Mouse (Mus musculus) Patski (cell line): ENCODE results near the gene 1700123O20Rik. TPM values are rescaled to one million over a fixed set of nuclear protein-coding genes. Genes with fewer than 3 reads are reported as not detected.

Experiments used
- ATAC-seq: fragments of 100-300 bp; one replicate; pipeline ENCODE4 v1.8.0; 2021
- CTCF ChIA-PET: fragments of 350-600 bp; sonication (Branson Sonifier 250); formaldehyde crosslinking; loops from one replicate; lab custom pipeline; 2022; ENCODE audit warnings: inconsistent platforms; lab: Charles Lee
- POLR2A ChIA-PET: fragments of 350-600 bp; sonication (Branson Sonifier 250); formaldehyde crosslinking; loops from one replicate; lab custom pipeline; 2022; ENCODE audit warnings: antibody characterized with exemption, inconsistent platforms; lab: Charles Lee
- DNase-seq: peaks from one replicate; pipeline ENCODE4 v3.0.0-alpha.2; 2011; ENCODE audit warnings: low read depth, low spot score
- H3K27me3 ChIP-seq: fragments of 371-371 bp; one replicate; pipeline ENCODE4 v1.5.1; 2021
- CTCF ChIP-seq: fragments of 100-300 bp; IDR thresholded peaks from one replicate; pipeline ENCODE4 v1.5.1; 2021
- in situ Hi-C: fragments of 300-500 bp; cut with MboI; formaldehyde crosslinking; loops from 3 replicates; pipeline ENCODE4 v1.11.1; 2018; ENCODE audit warnings: low pct_unique_long_range_greater_than_20kb, mixed read lengths
- polyA plus RNA-seq: library from polyadenylated mRNA; unstranded; gene quantifications from one replicate; pipeline ENCODE4 v1.2.3, GENCODE M21; 2021

The 1700123O20Rik gene
- polyA plus RNA-seq, 1 experiment from 2014 or later: 69.8 TPM

DNA sequence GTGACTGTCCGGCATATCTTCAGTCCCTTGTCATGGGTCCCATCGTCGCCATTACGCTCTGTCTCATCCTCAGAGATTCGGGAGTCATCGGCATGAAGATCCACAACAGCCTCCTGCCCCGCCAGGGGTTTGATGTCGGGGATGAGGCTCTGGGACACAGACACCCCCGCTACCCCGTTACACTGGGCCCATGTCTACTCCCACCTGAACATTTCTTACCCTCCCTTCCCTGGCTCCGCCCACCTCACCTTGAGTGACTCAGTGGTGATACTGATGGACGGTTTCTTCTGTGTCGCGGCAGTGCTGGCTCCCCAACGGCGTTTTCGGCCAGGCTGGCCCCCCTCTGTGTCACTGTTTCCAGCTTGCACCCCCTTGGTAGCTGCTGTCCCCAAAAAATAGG lies 39.6 kb upstream of the 1700123O20Rik start:
- DNase-seq (no peak), ATAC-seq (no peak)
- H3K27me3 ChIP-seq: no peaks in the 10 kb centered on the region
- ChIA-PET POLR2A (no interaction called here), CTCF (interaction anchor here (1.0 to 1.4 kb wide), 3 partner anchors 41 to 94 kb away, joined by 3 read pairs; no protein-coding TSS in a partner anchor)
- no peak for TF ChIP-seq CTCF
- in situ Hi-C loops: loop anchor here (10.0 kb wide), 1 partner anchor 422 kb away; no protein-coding TSS in a partner anchor

DNA sequence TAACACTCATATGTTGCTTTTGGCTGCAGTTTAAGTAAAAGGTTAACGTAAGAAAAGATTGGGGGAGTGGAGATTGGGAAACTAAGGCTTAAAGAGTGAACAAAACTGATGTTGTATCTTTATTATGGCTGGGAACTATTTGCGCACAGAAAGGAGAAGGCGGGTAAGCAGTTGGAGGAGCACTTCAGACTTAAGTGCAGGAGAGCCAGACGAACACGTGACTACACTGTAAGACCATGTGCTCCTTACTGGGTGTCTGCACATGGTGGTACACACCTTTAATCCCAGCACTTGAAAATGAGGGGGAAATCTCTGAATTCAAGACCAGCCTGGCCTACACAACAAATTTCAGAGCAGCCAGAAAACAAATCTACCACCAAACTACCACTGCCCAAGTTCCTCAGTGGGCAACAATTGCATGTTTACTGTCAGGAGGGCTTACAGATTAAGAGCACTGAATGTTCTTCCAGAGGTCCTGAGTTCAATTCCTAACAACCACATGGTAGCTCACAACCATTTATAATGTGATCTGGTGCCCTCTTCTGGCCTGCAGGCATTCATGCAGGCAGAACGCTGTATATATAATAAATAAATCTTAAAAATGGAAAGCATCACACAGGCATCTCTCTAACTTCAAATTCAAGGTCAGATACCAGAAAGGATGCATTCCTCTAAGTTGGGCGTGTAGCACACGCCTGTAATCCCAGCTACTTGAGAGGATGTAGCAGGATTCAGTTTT lies 38.9 kb upstream of the 1700123O20Rik start:
- ChIA-PET CTCF (interaction anchor here (0.8 to 1.4 kb wide), 5 partner anchors 15 to 119 kb away, joined by 3 to 4 read pairs (median 3); no protein-coding TSS in a partner anchor), POLR2A (no interaction called here)
- no peak for TF ChIP-seq CTCF
- DNase-seq (no peak), ATAC-seq (no peak)
- in situ Hi-C loops: loop anchor here (10.0 kb wide), 1 partner anchor 422 kb away; no protein-coding TSS in a partner anchor
- no peaks in the 10 kb centered on the region for H3K27me3 ChIP-seq

DNA sequence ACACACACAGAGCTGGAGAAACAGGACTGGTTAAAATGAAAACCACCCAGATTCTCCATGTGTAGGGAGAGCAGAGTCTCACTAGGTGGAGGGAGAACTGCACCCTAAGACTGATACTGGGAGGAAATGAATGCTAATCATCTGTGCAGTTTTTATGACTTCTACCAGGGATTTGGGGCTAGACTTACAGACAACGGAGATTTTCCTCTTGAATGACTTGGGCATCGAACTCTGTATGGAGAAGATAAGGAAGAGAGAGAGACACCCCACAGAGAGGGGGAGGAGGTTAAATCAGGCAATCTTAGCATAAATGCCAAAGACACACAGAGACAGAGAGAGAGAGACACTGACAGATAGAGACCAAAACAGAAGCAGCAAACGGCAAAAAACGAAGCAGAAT lies 38.1 kb upstream of the 1700123O20Rik start:
- H3K27me3 ChIP-seq: no peaks in the 10 kb centered on the region
- DNase-seq (no peak), ATAC-seq (no peak)
- POLR2A ChIA-PET: no interaction called here
- CTCF ChIA-PET: interaction anchor here (1.2 kb wide), 2 partner anchors 12 to 15 kb away, joined by 3 read pairs; no protein-coding TSS in a partner anchor
- no peak for TF ChIP-seq CTCF
- in situ Hi-C loops: loop anchor here (10.0 kb wide), 1 partner anchor 423 kb away; no protein-coding TSS in a partner anchor

DNA sequence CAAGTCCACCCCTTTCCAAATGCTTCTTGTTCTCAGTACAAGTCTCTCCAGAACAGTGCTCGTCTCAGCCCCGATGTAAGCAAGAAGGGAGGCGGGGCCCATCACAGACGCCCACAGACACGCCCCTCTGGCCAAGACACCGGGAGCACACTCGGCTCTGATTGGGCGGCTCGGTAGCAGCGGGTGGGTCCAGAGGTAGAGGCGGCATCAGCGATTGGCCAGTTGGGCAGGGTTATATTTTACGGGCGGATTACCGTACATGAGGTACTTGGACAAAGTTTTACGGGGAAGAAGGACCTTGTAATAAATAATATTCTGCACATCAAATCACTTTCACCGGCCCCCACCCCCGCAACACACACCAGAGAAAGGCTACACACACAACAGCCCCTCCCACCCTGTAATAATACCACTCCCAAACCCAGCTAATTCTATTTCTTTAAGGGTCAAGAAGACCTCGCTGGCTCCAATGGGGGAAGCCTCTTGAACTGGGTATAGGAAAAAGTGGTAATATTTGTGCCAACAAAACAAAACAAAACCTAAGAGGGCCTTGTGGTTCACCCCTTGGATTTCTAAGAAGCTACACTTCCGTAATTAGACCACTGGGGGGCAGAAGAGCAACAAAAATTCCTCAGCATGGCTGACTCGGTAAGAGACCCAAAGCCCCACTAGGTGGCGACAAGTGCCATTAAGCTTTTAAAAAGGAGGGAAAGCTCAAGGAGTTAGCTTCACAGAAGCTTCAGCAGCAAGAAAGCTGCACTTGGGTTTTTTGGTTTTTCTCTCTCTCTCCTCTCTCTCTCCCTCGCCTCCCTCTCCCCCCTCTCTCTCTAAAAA lies 35.2 kb upstream of the 1700123O20Rik start:
- DNase-seq: peak; percentile 46
- no peak for TF ChIP-seq CTCF
- ATAC-seq: peak; percentile 73
- POLR2A ChIA-PET: interaction anchor here (1.3 kb wide), 1 partner anchor 10 kb away, joined by 4 read pairs; no protein-coding TSS in a partner anchor
- in situ Hi-C loops: loop anchor here (5.0 kb wide), 1 partner anchor 51 kb away; no protein-coding TSS in a partner anchor
- CTCF ChIA-PET: interaction anchor here (0.6 to 2.5 kb wide), 19 partner anchors 9 to 245 kb away, joined by 3 to 14 read pairs (median 5); partner anchors contain the start of genes 1700123O20Rik, Acin1 and Cdh24
- H3K27me3 ChIP-seq: no peaks in the 10 kb centered on the region

DNA sequence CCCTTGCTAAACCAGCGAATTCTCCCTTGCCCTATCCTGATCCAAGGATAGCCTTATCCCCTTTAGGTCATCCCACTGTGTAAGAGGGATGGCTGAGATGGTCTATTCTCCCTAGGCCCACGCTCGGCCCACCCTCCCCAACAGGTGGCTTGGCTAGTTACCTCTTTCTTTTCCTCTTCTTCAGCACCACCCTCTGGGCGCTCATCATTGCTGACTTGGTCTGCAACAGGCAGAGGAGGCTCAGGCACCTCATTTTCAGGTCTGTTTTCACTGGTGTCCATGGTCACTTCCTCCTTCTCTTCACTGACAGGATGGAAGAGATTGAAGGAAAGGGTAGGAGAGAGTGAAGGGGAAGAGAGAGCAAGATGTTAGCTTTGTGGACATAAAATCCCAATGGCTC lies 34.5 kb upstream of the 1700123O20Rik start:
- no peak for TF ChIP-seq CTCF
- no peaks in the 10 kb centered on the region for H3K27me3 ChIP-seq
- CTCF ChIA-PET: interaction anchor here (0.6 to 2.5 kb wide), 18 partner anchors 8 to 245 kb away, joined by 3 to 14 read pairs (median 5); partner anchors contain the start of genes 1700123O20Rik, Acin1 and Cdh24
- no peak for ATAC-seq
- in situ Hi-C loops: loop anchor here (5.0 kb wide), 1 partner anchor 51 kb away; no protein-coding TSS in a partner anchor
- DNase-seq: no peak
- POLR2A ChIA-PET: interaction anchor here (0.7 to 1.3 kb wide), 2 partner anchors 9 to 90 kb away, joined by 3 to 4 read pairs; no protein-coding TSS in a partner anchor

DNA sequence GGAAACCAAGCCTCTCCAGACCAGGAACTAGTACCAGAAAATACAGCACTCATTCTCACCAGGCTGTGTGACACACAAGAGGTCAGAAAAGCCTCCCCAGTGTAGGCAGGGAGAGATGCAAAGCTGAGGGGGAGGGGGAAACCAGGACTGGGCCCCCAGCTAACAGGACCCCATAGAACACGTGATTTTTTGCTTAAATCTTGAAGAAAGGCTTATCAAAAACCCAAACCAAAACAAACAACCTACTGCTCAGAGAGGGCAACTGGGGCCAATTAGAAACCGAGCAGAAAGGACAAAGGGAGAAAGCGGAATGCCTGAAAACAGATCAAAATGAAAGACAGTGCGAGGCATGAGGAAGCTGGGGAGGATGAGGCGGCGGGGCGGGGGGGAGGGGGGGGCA lies 33.2 kb upstream of the 1700123O20Rik start:
- no peak for ATAC-seq
- in situ Hi-C loops: loop anchor here (5.0 kb wide), 1 partner anchor 50 kb away; no protein-coding TSS in a partner anchor
- DNase-seq: no peak
- H3K27me3 ChIP-seq: no peaks in the 10 kb centered on the region
- ChIA-PET CTCF (interaction anchor here (2.0 kb wide), 1 partner anchor 17 kb away, joined by 7 read pairs; no protein-coding TSS in a partner anchor), POLR2A (no interaction called here)
- no peak for TF ChIP-seq CTCF

DNA sequence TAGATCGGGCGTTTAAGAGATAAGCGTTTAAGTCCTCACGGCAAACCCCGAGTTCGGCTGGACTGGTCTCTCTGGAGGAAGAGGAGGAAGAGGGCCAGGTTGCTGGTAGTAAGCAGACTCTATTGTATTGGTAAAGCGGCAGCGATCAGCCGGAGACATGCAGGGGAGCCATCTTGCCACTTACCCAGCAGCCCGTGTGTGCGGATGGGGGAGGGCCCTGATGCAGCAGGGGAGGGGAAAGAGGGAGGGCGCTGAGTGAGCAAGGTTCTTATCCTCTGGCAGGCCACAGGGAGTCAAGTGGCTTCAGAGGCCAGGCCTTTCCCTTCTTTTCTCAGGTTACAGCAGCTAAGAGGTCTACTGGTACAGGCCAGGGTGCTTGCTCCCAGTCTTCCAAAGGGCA lies 32.5 kb upstream of the 1700123O20Rik start:
- ATAC-seq: peak; percentile 93
- POLR2A ChIA-PET: no interaction called here
- CTCF ChIA-PET: interaction anchor here (1.0 to 2.0 kb wide), 2 partner anchors 16 to 187 kb away, joined by 3 to 7 read pairs; no protein-coding TSS in a partner anchor
- no peak for DNase-seq
- in situ Hi-C loops: loop anchor here (5.0 kb wide), 1 partner anchor 49 kb away; no protein-coding TSS in a partner anchor
- no peak for TF ChIP-seq CTCF
- H3K27me3 ChIP-seq: no peaks in the 10 kb centered on the region

DNA sequence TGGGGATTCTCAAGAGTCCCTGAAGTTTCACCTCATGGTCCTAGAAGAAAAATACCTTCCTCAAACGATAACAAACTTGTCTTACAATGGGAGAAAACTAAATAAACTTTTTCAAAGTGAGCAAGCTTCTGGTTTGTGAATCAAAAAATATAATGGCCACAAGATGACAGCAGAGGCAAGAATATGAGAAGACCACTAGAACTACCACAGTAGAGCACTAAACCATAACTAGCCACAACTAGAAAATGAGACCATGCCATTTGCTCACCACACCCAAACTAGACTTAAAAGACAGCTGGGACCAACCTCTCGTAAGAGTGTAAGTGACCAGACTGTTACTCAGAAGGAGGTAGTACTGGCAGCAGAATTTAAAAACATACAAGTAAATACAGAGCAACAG lies 26.0 kb upstream of the 1700123O20Rik start:
- ATAC-seq (no peak), DNase-seq (no peak)
- TF ChIP-seq CTCF: peak; percentile 60
- POLR2A ChIA-PET: interaction anchor here (0.8 to 1.2 kb wide), 3 partner anchors 13 to 28 kb away, joined by 3 read pairs; partner anchors contain the start of gene 1700123O20Rik
- H3K27me3 ChIP-seq: no peaks in the 10 kb centered on the region
- in situ Hi-C loops: no loop called here
- CTCF ChIA-PET: interaction anchor here (0.7 to 5.6 kb wide), 15 partner anchors 9 to 119 kb away, joined by 3 to 62 read pairs (median 4); partner anchors contain the start of genes 1700123O20Rik and Acin1

DNA sequence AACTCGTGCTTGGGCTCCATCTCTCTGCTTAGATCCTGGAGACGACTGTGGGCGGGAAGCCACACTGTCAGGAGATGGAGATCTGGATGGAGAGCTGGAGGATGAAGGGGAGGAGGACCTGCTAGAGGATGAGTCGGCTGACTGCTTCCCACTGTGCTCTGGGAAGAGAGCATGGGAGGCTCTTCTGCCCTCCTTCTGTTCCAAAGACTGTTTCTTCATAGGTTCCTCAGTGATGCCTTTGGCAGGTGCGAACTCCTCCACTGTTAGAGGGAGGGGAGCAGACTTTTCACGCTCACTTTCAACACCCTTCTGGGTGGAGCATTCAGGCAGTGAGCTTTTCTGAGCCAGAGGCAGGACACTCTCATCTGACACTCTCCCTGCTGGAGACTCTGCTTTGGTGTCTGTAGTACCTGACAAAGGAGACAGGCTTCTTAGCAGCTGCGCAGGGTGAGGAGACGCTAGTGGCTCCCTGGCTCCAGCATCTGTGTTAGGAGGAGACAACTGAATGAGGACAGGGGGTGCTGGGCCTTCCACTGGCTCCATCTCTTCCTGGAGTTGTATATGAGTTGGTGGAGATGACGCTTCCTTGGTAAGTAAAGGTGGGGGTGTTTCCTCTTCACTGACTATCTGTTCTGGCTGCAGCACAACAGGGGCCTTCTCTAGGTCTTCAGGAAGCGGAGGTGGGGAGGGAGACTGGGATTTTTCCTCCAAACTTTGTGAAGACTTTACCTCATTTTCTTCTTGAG lies 21.4 kb upstream of the 1700123O20Rik start:
- in situ Hi-C loops: no loop called here
- ChIA-PET POLR2A (no interaction called here), CTCF (interaction anchor here (2.4 to 2.5 kb wide), 2 partner anchors 13 to 14 kb away, joined by 7 to 9 read pairs; no protein-coding TSS in a partner anchor)
- no peak for ATAC-seq
- no peaks in the 10 kb centered on the region for H3K27me3 ChIP-seq
- DNase-seq: no peak
- TF ChIP-seq CTCF: no peak
